Mouse (Mus musculus): ENCODE results near the gene Adm.
"Not testable (repeated sequence)": the region's sequence is repeated elsewhere in the genome, so short reads cannot be mapped to it uniquely, and the experiment has no call there.

Adm gene

DNA sequence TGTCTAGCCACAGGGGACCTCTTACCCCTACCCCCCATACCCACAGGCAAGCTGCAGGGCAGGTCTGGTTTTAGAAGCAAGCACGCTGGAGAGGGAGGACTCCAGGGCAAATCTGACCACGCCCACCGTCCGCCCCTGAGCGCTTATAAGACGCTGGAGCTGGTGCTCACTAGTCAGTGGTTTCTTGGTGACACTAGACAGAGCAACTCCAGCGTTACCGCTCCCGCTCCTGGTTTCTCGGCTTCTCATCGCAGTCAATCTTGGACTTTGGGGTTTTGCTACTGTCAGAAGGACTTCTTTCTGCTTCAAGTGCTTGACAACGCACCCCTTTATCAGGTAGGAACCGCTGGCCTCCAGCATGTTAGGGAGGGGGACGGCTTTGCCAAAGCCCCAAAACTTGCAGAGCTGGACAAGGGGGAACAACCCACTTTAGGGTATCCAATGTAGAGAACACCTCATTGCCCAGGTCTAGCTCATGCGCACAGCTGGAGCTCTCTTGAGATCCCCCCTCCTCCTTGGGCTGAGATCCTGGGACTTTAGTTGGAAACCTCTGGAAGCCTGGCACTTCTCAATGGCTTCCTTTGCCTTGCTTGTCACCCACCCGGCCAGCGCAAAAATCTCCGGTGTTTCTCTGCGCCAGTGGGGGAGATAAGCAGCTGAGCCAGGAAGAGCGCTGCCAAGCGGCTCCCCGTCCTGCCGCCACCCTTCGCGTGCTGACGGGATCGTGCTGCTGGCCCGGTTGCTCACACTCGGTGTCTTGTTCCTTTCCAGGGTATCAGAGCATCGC lies at the start of gene Adm:
Gene Adm, plus strand, starts transcription at position 176 of the 787 bp plus-strand sequence.
- no peak for DNase-seq (ENCODE audit: low spot score)

DNA sequence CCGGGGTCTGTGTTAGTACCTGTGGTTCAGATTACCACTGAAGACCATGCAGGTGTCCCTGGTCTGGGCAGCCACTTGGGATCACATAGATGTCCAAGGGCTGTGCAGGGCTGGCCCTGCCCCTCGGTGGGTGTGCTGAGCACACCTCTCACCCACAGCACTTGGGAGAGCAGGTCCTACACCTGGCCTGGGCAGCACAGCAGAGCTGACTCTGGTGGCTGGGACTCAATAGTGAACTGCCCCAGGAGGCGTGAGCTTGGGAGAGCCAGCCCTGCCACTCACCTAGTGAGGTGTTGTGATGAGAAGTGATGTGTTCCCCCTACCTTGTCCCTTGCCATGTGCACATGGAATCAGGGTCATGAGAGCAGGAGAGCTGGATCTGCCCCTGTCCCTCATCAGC lies 43.8 kb upstream of the Adm start:
- DNase-seq (ENCODE audit: low spot score), result no peak

DNA sequence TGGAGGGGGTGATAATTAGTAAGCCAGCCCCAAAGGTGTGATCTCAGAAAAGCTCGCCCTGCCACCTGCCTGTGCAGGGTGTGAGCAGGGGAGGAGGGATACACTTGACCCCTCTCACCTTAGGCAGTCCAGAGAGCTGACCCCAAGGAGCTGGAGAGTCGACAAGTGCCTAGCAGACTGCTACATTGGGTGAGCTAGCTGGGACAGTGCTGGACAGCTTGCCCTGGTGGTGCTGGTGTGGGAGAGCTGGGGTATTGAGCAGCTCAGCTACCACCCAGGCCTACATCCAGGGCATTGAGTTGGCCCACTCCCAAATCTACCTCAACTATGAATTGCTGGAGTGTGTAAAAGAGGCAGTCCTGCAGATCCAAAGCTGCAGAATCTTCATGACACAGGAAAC lies 43.3 kb upstream of the Adm start:
- no peak for DNase-seq (ENCODE audit: low spot score)

DNA sequence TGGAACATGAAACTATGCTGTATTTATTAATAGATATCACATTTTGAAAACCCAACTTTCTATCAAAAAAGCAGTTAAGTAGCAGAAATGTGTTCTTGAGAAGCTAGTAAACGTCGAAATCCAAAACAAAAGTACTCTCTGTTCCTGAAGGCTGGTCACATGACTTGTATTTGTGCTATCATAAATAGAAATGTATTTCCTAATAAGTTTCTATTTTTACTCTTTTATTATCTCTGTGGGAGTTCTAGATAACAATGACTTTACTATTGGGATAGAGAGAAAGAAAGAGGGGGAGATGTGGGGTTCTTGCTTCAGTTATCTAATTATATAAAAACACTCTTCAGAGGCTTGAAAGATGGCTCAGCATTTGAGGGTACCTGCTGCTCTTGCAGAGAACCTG lies 42.2 kb upstream of the Adm start:
- DNase-seq (ENCODE audit: low spot score), result no peak

DNA sequence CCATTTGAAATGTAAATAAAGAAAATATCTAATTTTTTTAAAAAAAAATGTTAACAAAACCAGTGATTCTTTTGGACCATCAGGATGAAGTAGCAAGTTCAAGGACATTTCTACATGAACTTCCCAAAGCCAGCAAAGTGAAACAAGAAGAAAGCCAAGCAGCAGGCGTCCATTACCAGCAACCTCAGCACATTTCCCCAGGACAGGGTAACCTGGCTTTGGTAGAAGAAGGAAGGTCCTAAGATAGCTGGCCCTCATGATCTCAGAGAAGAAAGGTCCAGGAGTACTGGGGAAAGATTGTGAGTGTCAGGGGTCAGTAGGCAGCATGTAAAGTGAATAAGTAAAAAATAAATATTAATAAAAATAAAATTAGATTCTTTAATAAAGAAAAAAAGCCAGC lies 39.7 kb upstream of the Adm start:
- DNase-seq (ENCODE audit: low spot score), result no peak

DNA sequence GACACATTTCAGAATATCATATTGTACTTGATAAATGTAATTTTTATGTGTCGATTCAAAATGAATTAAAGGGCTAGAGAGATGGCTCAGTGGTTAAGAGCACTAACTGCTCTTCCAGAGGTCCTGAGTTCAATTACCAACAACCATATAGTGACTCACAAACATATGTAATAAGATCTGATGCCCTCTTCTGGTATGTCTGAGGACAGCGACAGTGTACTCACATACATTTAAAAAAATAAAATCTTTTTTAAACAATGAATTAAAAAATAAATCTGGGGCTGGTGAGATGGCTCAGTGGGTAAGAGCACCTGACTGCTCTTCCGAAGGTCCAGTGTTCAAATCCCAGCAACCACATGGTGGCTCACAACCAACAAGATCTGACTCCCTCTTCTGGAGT lies 33.5 kb upstream of the Adm start:
- not testable (repeated sequence) for DNase-seq (ENCODE audit: low spot score)

DNA sequence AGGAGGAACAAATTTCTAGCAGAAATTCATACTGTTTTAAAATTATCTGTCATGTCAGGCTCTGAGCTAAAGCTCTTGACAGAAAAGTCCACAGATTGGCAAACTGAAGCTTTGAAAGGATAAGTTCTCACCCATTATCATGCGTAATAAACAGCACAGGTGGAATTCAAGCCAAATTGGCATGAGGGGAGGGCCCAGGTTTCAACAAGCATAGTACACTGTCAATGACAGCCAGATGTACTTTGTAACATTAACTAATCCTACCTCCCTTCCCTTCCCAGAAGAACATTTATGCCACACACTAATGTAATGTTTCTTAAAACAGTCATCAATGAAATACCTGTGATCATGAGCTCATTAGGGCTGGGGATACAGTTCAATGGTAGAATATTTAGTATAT lies 30.3 kb upstream of the Adm start:
- no peak for DNase-seq (ENCODE audit: low spot score)

DNA sequence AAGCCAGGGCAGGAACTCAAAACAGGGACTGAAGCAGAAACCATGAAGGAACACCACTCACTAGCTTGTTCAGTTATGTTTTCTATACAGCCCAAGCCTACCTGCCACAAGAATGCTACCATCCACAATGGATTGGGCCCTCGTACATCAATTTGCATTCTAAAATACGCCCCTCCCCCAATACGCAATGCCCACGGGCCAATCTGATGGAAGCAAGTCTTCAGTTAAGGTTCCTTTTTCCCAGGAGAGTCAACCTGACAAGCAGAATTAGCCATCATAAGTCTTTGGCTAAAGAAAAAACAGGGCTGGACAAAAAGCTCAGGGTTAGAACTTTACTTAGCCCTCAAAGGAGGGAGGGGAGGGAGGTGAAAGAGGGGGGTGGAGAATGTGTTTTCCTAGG lies 22.0 kb upstream of the Adm start:
- DNase-seq (ENCODE audit: low spot score), result no peak

DNA sequence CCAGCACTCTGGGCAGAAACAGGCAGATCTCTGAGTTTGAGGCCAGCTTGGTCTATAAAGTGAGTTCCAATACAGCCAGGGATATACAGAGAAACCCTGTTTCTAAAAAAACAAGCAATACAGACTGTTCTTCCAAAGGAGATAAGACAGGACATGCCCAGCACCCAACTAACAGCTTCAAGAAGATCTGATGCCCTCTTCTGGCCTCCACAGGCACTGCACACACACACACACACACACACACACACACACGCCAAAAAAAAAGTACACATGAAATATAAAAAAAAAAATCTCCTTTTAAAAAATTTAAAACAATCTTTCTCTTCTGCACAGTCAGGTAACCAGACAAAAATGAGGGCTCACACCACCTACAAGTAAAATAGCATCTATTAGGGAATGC lies 20.6 kb upstream of the Adm start:
- DNase-seq (ENCODE audit: low spot score), result no peak

DNA sequence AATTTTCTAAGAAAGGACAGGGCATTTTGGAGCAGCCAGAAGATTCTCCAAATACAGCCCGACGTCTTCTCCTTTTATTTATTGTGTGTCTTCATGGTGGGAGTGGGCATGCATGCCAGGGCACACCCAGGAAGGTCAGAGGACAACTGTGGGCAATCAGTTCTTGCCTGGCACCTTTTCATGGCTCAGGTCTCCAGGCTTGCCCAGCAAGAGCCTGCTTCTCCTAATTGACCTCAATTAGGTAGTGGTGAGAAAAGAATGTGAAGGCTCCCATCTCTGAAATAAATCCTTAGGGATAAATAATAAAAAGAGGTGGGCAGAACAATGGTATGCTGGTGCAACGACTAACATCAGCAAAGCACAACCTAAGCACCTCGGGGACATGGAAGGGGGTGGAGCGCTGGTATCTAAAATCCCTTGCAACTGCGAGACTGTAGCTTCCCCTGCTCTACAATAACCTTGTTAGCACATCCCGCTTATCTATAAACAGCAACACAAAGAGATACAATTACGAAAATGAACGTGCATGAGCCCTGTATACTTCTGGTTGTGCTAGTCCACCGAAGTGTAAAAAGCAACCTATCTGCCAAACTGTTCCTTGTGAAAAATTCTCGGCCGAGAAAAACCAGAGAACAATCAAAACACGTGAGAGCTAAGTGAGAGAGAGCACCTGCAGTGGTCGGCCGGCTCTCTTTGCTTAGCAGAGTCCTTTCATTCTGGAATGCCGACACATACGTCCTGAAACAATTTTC lies 13.9 kb upstream of the Adm start:
- DNase-seq (ENCODE audit: low spot score), result no peak

DNA sequence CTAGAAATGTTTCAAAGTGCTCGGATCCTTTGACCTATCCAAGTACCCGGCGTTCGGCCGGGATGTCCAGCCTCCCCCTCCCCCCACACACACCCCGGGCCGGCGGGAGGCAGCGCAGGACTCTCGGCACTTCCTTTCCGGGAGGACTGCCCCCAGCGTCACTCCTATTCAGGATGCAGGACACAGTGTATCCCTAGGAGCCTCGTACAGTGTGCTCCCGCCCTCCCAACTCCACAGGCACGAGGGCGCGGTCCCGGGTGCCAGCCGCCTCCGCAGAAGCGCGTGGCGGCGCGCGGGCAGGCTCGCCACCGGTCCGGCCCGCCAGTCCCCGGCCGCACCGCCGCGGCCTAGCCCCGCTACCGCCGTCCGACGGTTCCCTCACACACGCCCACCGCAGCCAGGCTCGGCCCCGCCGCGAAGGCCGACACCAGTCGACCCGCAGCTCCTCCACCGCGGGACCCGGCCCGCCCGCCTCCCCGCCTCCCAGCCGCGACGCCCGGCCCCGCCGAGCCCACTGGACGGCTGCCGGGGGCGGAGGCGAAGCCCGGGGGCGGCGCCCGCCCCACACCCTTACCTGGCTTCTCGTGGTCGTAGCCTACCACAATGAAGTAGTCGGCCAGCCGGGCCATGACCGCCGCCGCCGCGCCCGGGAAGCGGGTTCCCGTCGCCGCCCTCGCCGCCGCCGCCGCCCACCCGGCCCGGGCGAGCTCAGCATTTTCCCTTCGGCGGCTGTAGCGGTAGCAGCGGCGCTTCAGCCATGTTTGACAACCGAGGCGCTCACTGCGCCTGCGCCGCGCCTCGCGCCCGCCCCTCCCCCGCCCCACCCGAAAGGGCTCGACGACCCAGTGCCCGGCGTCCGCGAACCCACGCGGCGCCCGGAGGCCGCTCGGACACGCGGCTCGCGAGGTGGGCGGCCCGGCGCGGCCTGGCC lies 13.1 kb upstream of the Adm start, which contains the start of gene Sbf2:
Gene Sbf2, minus strand, starts transcription at position 790 of the 931 bp plus-strand sequence.
- DNase-seq (ENCODE audit: low spot score), result no peak

DNA sequence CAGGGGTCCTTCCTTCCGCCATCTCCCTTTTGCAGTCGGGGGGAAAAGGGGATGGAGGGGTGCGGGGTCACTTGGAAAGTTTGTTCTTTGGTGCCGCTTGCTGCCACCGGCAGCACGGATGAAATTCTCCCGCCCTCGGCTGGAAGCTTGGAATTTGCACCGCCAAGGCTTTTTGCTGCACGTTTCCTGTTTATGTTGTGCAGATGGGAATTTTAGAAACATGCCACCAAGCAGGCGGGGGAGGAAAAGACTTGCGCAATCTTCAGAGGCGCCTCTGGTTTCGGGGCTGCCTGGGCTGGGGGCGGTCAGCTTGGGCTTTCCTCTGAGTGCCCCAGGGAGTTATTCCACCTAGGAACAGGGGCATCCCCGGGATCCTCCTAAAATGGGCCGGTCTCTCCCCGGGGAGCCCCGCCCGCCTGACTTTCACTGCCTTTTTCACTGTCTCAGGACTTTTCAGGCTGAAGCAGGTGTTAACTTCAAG lies 12.3 kb upstream of the Adm start:
- no peak for DNase-seq (ENCODE audit: low spot score)

DNA sequence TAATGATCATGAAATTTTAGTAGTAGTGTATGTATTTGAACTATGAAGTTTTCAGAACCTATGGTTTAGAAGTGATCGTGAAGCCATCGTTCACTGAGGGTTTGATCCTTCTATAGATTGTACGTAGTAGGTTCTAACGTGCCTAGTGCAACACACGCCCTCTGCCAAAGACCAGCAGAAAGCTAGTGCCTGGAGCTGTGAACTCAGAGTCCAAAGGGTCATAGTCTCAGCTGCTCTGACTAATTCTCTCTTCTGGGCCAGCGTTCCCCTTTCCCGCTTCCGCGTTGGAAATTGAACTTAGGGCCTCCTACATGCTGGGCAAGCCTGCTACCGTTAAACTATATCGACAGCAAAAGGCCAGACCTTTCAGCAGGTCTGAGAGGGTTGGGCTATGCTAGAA lies 11.7 kb upstream of the Adm start:
- no peak for DNase-seq (ENCODE audit: low spot score)

DNA sequence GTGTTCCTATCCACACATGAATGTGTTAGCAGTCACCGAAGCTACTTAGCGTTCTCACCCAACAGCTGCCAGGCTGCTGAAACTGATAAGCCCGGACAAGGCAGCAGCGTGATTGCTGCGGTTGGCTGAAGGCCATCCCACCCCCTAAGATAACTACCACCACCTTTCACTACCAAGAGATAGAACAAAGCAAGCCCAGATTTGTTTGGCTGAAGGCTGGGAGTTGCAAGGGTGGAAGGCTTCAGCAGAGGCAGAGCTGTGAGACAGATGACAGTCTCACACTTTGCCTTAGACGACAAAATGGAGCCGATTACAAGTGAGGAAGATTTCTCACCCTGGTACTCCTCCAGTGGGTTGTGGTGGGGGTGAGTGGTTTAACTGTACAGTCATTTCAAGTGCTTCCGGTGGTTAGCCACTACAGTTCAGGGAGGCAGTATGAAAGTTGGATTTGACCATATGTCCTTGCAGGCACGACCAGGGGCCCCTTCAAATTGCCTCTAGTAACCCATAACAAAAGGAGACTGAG lies 8.3 kb upstream of the Adm start:
- DNase-seq (ENCODE audit: low spot score), result no peak

DNA sequence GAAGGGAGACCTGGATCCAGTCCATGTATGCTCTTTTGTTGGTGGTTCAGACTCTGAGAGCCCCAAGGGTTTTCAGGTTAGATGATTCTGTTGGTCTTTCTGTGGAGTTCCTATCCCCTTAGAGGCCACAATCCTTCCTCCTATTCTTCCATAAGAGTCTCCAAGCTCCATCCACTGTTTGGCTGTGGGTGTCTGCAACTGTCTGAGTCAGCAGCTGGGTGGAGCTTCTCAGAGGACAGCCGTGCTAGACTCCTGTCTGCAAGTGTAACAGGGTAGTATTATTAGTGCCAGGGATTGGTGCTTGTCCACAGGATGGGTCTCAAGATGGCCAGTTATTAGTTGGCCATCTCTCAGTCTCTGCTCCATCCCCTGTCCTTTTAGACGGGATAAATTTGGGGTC lies 3.4 kb upstream of the Adm start:
- DNase-seq (ENCODE audit: low spot score), result no peak

DNA sequence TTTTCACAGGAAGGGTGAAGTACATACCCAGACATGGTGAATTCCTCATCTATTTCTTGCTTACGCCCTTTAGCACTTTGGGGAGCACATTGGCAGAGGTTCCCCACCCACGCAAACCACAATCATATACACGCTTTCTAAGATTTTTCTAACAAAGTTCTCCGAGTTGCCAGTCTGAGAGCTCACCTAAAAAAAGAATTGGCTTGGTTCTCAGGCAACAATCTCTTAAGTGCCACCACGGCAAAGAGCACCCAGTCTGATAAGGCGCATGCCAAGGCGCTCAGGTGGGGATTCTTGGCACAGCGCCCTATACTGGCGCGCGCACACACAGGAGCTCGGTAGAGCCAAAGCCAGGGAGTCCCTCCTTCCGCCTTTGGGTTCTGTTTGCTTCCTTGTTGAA lies 2.5 kb upstream of the Adm start:
- no peak for DNase-seq (ENCODE audit: low spot score)

DNA sequence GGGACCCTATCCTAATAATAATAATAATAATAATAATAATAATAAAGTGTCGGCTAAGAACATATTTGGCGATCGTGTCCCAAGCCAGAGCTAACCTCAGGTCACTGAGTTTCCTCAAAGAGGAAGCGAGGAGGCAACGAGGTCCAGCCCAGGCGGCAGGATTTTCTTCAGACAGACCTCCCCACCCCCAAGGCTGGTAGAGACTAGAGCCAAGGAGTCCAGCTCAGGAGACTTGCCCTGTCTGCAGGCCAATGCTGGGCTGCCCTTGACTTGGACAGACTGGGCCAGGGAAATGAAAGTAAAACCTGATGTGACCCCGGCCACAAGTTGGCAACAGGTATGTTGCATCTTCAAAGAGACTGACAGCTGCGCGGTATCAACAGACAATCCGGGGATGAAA lies 2.0 kb upstream of the Adm start:
- no peak for DNase-seq (ENCODE audit: low spot score)

DNA sequence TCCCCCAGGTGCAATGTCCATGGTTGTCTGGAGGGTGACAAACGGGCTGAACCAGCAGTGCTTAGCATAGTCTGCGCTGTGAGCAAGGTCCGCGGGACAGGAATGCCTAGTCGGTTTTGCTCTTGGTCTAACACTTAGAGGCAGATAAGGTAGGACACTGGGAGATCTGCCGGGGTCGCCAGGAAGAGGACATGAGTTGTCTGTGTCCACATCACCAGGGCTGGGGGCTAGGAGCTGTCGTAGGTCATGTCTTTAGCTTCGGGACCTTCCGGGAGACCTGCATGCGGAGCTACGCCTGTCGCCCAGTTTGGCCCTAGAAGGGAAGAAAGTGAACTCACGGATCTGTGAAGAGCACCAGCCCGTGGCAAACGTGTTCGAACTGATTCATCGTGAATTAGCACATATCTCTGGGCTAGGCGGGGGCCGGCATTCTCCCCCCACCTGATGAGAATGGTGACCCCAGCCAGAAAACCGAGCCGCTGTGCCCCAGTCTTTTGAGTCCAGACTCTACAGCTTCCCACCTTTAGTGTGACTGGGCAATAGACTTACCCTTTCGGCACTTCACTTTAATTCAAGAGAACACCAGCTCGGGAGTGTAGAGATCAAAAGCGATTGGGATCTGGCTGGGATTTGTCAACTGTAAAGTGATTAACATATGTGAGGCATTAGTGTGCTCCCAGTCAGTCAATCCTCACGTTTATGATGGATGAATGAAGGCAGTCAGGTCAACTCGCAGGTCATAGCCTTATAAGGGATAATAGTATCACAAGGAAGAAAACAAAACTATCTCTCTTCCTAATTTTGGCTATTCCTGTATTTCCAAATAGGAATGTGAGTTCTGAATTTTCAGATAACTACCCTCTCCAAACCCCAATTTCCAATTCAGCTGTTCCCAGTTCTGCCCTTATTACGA lies 1.0 kb upstream of the Adm start:
- DNase-seq (ENCODE audit: low spot score), result no peak

DNA sequence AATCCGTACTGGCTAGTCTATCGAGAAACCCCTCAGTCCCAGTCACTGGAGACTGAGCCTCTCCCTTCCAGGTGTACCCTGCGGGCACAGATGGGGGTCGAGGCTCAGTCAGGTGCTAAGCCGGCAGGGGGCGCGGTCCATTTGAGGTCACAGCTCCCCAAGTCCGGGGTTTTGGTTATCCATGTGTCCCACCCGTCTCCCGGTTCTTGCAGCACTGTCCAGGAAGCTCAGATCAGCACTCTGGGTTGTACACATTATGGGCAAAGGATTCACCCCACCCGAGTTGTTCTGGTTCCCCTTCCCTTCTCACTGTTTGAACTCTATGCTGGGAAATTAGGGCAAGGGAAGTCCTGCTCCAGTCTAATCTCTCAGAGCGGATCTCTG lies 370 bp upstream of the Adm start:
- DNase-seq (ENCODE audit: low spot score), result no peak

DNA sequence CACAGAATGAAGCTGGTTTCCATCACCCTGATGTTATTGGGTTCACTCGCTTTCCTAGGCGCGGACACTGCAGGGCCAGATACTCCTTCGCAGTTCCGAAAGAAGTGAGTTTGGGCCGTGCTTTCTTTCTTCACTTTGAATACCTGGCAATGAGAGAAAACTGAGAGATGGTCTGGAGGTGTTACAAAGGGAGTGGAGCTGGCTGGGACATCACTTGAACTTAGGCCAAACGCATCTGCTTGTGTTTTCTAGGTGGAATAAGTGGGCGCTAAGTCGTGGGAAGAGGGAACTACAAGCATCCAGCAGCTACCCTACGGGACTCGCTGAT lies 776 bp downstream of the Adm start:
- no peak for DNase-seq (ENCODE audit: low spot score)

All from c-Kit-positive CD71-positive TER-119-positive erythroid progenitor cells, embryonic 14.5 days (primary cell).